Mouse (Mus musculus): ENCODE data around the gene Meis1. TPM values are rescaled to one million over a fixed set of nuclear protein-coding genes. Genes with fewer than 3 reads are reported as not detected.

The Meis1 gene
- polyA plus RNA-seq, 1 experiment, result 34.6 TPM

DNA sequence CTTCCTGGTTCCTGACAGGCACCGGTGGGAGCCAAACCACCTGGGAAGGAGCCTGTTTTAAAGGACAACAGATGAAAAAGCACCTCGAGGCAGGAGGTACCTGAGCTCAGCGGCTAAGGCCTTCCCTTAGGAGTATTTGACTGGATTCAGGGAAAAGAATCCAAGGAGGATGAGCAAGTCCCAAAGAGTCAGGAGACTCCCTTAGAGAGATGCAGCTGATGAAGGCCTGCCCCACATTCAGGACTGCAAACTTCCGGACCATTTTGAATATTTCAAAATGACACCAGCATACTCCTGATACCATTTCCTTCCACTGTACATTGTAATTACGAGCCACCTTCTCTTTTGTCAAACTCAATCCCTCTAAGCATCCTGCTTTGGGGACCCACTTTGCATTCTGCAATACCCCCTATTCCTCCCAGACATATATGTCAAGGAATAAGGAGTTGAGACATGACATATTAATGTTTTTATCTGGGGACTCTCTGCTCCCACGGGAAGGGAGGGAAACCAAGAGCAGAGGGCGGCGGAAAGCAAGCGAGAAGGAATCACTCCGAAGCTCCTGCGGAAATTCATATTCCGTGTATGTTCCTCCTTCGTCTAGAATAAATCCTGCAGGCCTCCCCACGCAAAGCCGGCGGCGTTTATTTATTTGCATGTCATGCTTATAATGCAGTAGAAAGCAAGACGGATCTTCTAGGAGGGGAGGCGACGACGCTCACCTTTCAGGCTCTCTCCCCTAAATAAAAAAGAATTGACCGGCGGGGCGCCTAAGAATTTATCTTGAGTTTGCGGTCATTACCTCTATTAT lies 148.5 kb downstream of the Meis1 start:
- TF ChIP-seq CTCF (IDR thresholded peaks at IDR 0.05; ENCODE audit: borderline replicate concordance, insufficient read depth, low read length) (no peak), POLR2A (IDR thresholded peaks at IDR 0.05; ENCODE audit: low read depth, low read length) (no peak)
- Histone ChIP-seq H3K4me1 (ENCODE audit: control insufficient read depth, insufficient read depth, low read length) (peaks cover 2% of the 10 kb centered on the region; the same call in 1 of the 2 replicates), H3K4me3 (ENCODE audit: insufficient read depth, low read length) (no peak overlapping the region), H3K27ac (ENCODE audit: insufficient read depth, low read length) (no peak overlapping the region)

GRCm38 (mm10) chr11:18869429-18869969 lies 149.3 kb downstream of the Meis1 start:
- TF ChIP-seq CTCF (IDR thresholded peaks at IDR 0.05; ENCODE audit: borderline replicate concordance, insufficient read depth, low read length) (no peak), POLR2A (IDR thresholded peaks at IDR 0.05; ENCODE audit: low read depth, low read length) (no peak)
- Histone ChIP-seq H3K4me3 (ENCODE audit: insufficient read depth, low read length) (no peak overlapping the region), H3K27ac (ENCODE audit: insufficient read depth, low read length) (no peak overlapping the region), H3K4me1 (ENCODE audit: control insufficient read depth, insufficient read depth, low read length) (peaks cover 2% of the 10 kb centered on the region; the same call in 1 of the 2 replicates)

GRCm38 (mm10) chr11:18867665-18868064 lies 151.1 kb downstream of the Meis1 start:
- TF ChIP-seq CTCF (IDR thresholded peaks at IDR 0.05; ENCODE audit: borderline replicate concordance, insufficient read depth, low read length) (no peak), POLR2A (IDR thresholded peaks at IDR 0.05; ENCODE audit: low read depth, low read length) (no peak)
- H3K27ac ChIP-seq (ENCODE audit: insufficient read depth, low read length), result no peak overlapping the region
- peaks cover 2% of the 10 kb centered on the region; the same call in 1 of the 2 replicates for H3K4me1 ChIP-seq (ENCODE audit: control insufficient read depth, insufficient read depth, low read length)
- no peak overlapping the region for H3K4me3 ChIP-seq (ENCODE audit: insufficient read depth, low read length)

GRCm38 (mm10) chr11:18866198-18866836 lies 152.5 kb downstream of the Meis1 start:
- H3K4me3 ChIP-seq (ENCODE audit: insufficient read depth, low read length), result no peak overlapping the region
- no peak overlapping the region for H3K27ac ChIP-seq (ENCODE audit: insufficient read depth, low read length)
- TF ChIP-seq CTCF (IDR thresholded peaks at IDR 0.05; ENCODE audit: borderline replicate concordance, insufficient read depth, low read length) (no peak), POLR2A (IDR thresholded peaks at IDR 0.05; ENCODE audit: low read depth, low read length) (no peak)
- peaks cover 2% of the 10 kb centered on the region; the same call in 1 of the 2 replicates for H3K4me1 ChIP-seq (ENCODE audit: control insufficient read depth, insufficient read depth, low read length)

GRCm38 (mm10) chr11:18850772-18851171 lies 168.0 kb downstream of the Meis1 start:
- H3K4me1 ChIP-seq (ENCODE audit: control insufficient read depth, insufficient read depth, low read length), result peaks cover 2% of the 10 kb centered on the region

GRCm38 (mm10) chr11:18847650-18848049 lies 171.1 kb downstream of the Meis1 start:
- Histone ChIP-seq H3K4me3 (ENCODE audit: insufficient read depth, low read length) (no peak overlapping the region), H3K4me1 (ENCODE audit: control insufficient read depth, insufficient read depth, low read length) (peaks cover 3% of the 10 kb centered on the region), H3K27ac (ENCODE audit: insufficient read depth, low read length) (no peak overlapping the region)
- TF ChIP-seq CTCF (IDR thresholded peaks at IDR 0.05; ENCODE audit: borderline replicate concordance, insufficient read depth, low read length), result no peak
- no peak for TF ChIP-seq POLR2A (IDR thresholded peaks at IDR 0.05; ENCODE audit: low read depth, low read length)

More at GRCm38 (mm10) chr11:18850772-18851171, 168.0 kb downstream of the Meis1 start:
- H3K27ac ChIP-seq (ENCODE audit: insufficient read depth, low read length), result no peak overlapping the region
- no peak overlapping the region for H3K4me3 ChIP-seq (ENCODE audit: insufficient read depth, low read length)
- no peak for TF ChIP-seq POLR2A (IDR thresholded peaks at IDR 0.05; ENCODE audit: low read depth, low read length)
- no peak for TF ChIP-seq CTCF (IDR thresholded peaks at IDR 0.05; ENCODE audit: borderline replicate concordance, insufficient read depth, low read length)

DNA sequence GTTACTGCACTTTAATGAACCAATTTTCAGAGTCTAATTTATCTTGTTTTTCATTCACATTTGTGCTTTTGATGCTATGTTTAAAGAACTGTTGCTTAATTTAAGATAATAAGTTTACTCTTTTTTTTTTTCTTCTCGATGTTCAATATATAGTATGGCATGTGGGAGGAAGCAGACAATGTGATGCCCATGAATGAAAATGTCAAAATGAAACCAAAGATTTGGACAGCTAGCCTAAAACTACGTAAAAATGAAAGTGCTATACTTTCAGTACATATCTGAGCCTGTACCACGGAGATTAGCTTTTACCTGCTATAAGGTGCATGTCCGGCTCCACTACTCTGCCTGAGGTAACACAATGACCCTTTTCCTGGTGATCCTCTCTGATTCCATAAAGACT lies 172.3 kb downstream of the Meis1 start:
- TF ChIP-seq POLR2A (IDR thresholded peaks at IDR 0.05; ENCODE audit: low read depth, low read length) (no peak), CTCF (IDR thresholded peaks at IDR 0.05; ENCODE audit: borderline replicate concordance, insufficient read depth, low read length) (no peak)

GRCm38 (mm10) chr11:18845900-18846299 lies 172.9 kb downstream of the Meis1 start:
- H3K4me3 ChIP-seq (ENCODE audit: insufficient read depth, low read length), result no peak overlapping the region
- no peak for TF ChIP-seq CTCF (IDR thresholded peaks at IDR 0.05; ENCODE audit: borderline replicate concordance, insufficient read depth, low read length)
- no peak for TF ChIP-seq POLR2A (IDR thresholded peaks at IDR 0.05; ENCODE audit: low read depth, low read length)
- peak overlapping the region; percentile 45; the same call in 1 of the 2 replicates for H3K27ac ChIP-seq (ENCODE audit: insufficient read depth, low read length)
- H3K4me1 ChIP-seq (ENCODE audit: control insufficient read depth, insufficient read depth, low read length), result peaks cover 3% of the 10 kb centered on the region

More for the DNA sequence above, 172.3 kb downstream of the Meis1 start:
- Histone ChIP-seq H3K27ac (ENCODE audit: insufficient read depth, low read length) (no peak overlapping the region), H3K4me3 (ENCODE audit: insufficient read depth, low read length) (no peak overlapping the region), H3K4me1 (ENCODE audit: control insufficient read depth, insufficient read depth, low read length) (peaks cover 3% of the 10 kb centered on the region)

- Histone ChIP-seq H3K27ac (ENCODE audit: insufficient read depth, low read length) (peak overlapping the region; percentile 45; the same call in 1 of the 2 replicates), H3K4me3 (ENCODE audit: insufficient read depth, low read length) (no peak overlapping the region), H3K4me1 (ENCODE audit: control insufficient read depth, insufficient read depth, low read length) (peaks cover 3% of the 10 kb centered on the region)
- TF ChIP-seq POLR2A (IDR thresholded peaks at IDR 0.05; ENCODE audit: low read depth, low read length) (no peak), CTCF (IDR thresholded peaks at IDR 0.05; ENCODE audit: borderline replicate concordance, insufficient read depth, low read length) (no peak)
Observed at GRCm38 (mm10) chr11:18845466-18845865, 173.3 kb downstream of the Meis1 start.

Measured in embryonic fibroblast, embryonic 13.5 days (primary cell).